Mouse (Mus musculus) frontal cortex, postnatal 14 days (tissue): ENCODE measurements at regions not wholly inside any gene's neighbourhood (a gene's known extent, or its start where the extent isn't known, plus 50 kb on each side); places are given as distances from the start of the nearest gene placed in this dataset.

Experiments used
- DNase-seq, 2 experiments: peaks; one replicate each; pipeline ENCODE4 v3.0.0; 2022; ENCODE audit warnings: low spot score in 2 of 2

- no peak for DNase-seq
Measured at GRCm38 (mm10) chr7:90059249-90059628, 70.8 kb upstream of the Picalm start.

- no peak for DNase-seq
Measured at GRCm38 (mm10) chr7:90059629-90060301, 70.2 kb upstream of the Picalm start.

GRCm38 (mm10) chr7:90060343-90061175 is 69.5 kb upstream of the Picalm start:
- DNase-seq = no peak

GRCm38 (mm10) chr7:90061701-90062100 is 68.3 kb upstream of the Picalm start:
- DNase-seq = no peak

- no peak for DNase-seq
Measured at GRCm38 (mm10) chr7:90062874-90063273, 67.1 kb upstream of the Picalm start.

GRCm38 (mm10) chr7:90064198-90064597 is 65.8 kb upstream of the Picalm start:
- DNase-seq = no peak

GRCm38 (mm10) chr7:90065269-90065955 is 64.6 kb upstream of the Picalm start:
- DNase-seq = no peak

GRCm38 (mm10) chr7:90066275-90066674 is 63.7 kb upstream of the Picalm start:
- DNase-seq = no peak

GRCm38 (mm10) chr7:90067961-90068665 is 61.9 kb upstream of the Picalm start:
- no peak for DNase-seq

GRCm38 (mm10) chr7:90070267-90070666 is 59.7 kb upstream of the Picalm start:
- DNase-seq = no peak

- DNase-seq = no peak
Measured at GRCm38 (mm10) chr7:90073865-90074264, 56.1 kb upstream of the Picalm start.

- no peak for DNase-seq
Measured at GRCm38 (mm10) chr7:90074592-90074991, 55.4 kb upstream of the Picalm start.

- no peak for DNase-seq
Measured at GRCm38 (mm10) chr7:90077565-90077964, 52.4 kb upstream of the Picalm start.

GRCm38 (mm10) chr7:90080083-90080772 is 49.8 kb upstream of the Picalm start:
- DNase-seq = no peak
